In the genomic region with DNA sequence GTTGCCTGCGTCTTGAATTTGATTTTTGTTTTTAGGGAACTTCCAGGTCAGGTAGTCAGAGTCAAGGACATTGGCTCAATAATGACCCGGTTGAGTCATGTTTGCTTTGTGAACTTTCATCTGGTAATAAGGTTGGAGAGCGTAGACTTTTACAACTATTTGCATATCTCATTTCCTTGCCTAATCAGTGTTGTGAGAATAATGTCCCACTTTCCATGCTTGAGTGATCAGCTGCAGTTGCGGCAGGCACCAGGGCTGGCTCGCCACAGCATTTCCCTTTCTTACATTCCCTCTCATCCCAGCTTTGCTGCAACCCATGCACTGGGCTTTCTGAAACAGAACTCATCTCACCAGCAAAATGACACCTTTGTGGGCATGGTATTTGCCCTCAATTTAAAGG, we compare ENCODE assay signal across 22 mouse cellular contexts. TPM values are rescaled to one million over a fixed set of nuclear protein-coding genes. Genes with fewer than 3 reads are reported as not detected.
DNase-seq lines count a peak whose midpoint lies in the region; ATAC-seq and TF ChIP-seq lines count a peak whose summit lies in the region.
"Had no signal": no experiment of that assay in that cellular context is flagged by ENCODE, and none has a peak within 500 bp of the region (broad histone marks: within the 10 kb centered on the region; RNA-seq: fewer than 3 reads in every experiment).

No protein-coding gene starts in this region.

- no peaks in the 10 kb centered on the region for H3K9me3 ChIP-seq in hindbrain, postnatal 0 days (ENCODE audit: low read length)
- H3K9me3 ChIP-seq in hindbrain, embryonic 13.5 days = no peaks in the 10 kb centered on the region
- H3K9me3 ChIP-seq: forebrain, embryonic 12.5 days; heart, embryonic 15.5 days; midbrain, embryonic 10.5 days had no signal

- no peaks in the 10 kb centered on the region for H3K27me3 ChIP-seq in hindbrain, postnatal 0 days (ENCODE audit: insufficient read depth, low read length)
- no peaks in the 10 kb centered on the region for H3K27me3 ChIP-seq in hindbrain, embryonic 13.5 days
- H3K27me3 ChIP-seq: forebrain, embryonic 12.5 days had no signal

- H3K36me3 ChIP-seq in hindbrain, postnatal 0 days (ENCODE audit: insufficient read depth, low read length) = no peaks in the 10 kb centered on the region
- H3K36me3 ChIP-seq in hindbrain, embryonic 13.5 days = no peaks in the 10 kb centered on the region
- H3K36me3 ChIP-seq: forebrain, embryonic 12.5 days; heart, embryonic 15.5 days; midbrain, embryonic 10.5 days had no signal

- H3K9ac ChIP-seq in hindbrain, postnatal 0 days (replicated peaks; ENCODE audit: low read length) = no peak overlapping the region
- H3K9ac ChIP-seq in hindbrain, embryonic 13.5 days = no peak overlapping the region
- H3K9ac ChIP-seq: forebrain, embryonic 12.5 days; heart, embryonic 15.5 days had no signal

- no peak overlapping the region for H3K4me3 ChIP-seq in hindbrain, postnatal 0 days (ENCODE audit: low read length)
- H3K4me3 ChIP-seq in hindbrain, embryonic 13.5 days = no peak overlapping the region
- H3K4me3 ChIP-seq: forebrain, embryonic 12.5 days; heart, adult 2 months; heart, embryonic 15.5 days; midbrain, embryonic 10.5 days had no signal

- no peak for TF ChIP-seq CTCF in hindbrain, postnatal 0 days (IDR thresholded peaks at IDR 0.05; ENCODE audit: low read depth)

- no peak overlapping the region for H3K4me2 ChIP-seq in hindbrain, postnatal 0 days (ENCODE audit: low read depth, low read length)
- H3K4me2 ChIP-seq in hindbrain, embryonic 13.5 days = no peak overlapping the region
- H3K4me2 ChIP-seq: forebrain, embryonic 12.5 days; heart, embryonic 15.5 days had no signal

- intact Hi-C loops in heart, postnatal 10 days (cut with DNase I) = no loop called here

- DNase-seq in hindbrain, postnatal 0 days (ENCODE audit: low spot score) = peak; percentile 13
- DNase-seq in lung, postnatal 36 days = peak; percentile 8
- DNase-seq in lung, postnatal 25 days (ENCODE audit: low spot score) = no peak
- peak; percentile 50 for DNase-seq in large intestine, adult 2 months (ENCODE audit: low read depth, low spot score)
- no peak for DNase-seq in heart, postnatal 10 days
- no peak for DNase-seq in ovary, postnatal 14 days (ENCODE audit: low spot score)
- DNase-seq: adrenal gland, adult 2 months; cerebellum, adult 8-10 months; gastrocnemius, postnatal 10 days; heart, adult 2 months; left cerebral cortex, postnatal 4 days; liver; right cerebral cortex, adult 18-20 months; thymus, postnatal 14 days had no signal

- ATAC-seq in hindbrain, postnatal 0 days = no peak
- no peak for ATAC-seq in hindbrain, embryonic 13.5 days (ENCODE audit: low FRiP score)

- WGBS in hindbrain, postnatal 0 days = 53% methylated on average over 5 of the region's 5 CpGs
- WGBS in hindbrain, embryonic 13.5 days = 63% methylated on average over 5 of the region's 5 CpGs
- WGBS in large intestine, adult 2 months = 29% methylated on average over 5 of the region's 5 CpGs

- H3K4me1 ChIP-seq in hindbrain, postnatal 0 days (ENCODE audit: insufficient read depth, low read length) = no peaks in the 10 kb centered on the region
- H3K4me1 ChIP-seq in hindbrain, embryonic 13.5 days (replicated peaks) = peaks cover 4% of the 10 kb centered on the region; the same call in 1 of the 2 replicates
- H3K4me1 ChIP-seq: forebrain, embryonic 12.5 days; heart, embryonic 15.5 days; midbrain, embryonic 10.5 days had no signal

- H3K27ac ChIP-seq in hindbrain, postnatal 0 days = no peak overlapping the region
- H3K27ac ChIP-seq in hindbrain, embryonic 13.5 days = no peak overlapping the region
- H3K27ac ChIP-seq: forebrain, embryonic 12.5 days; heart, adult 2 months; heart, embryonic 15.5 days; macrophage; midbrain, embryonic 10.5 days had no signal

RNA-seq across cellular contexts. Expression of a gene that starts 59.0 kb away (rescaled TPM):
- 0.47 TPM in 1 of 2 replicates, not detected in the other for total RNA-seq in hindbrain, postnatal 0 days (2014; rRNA removed)
- 0.19 and 0.29 TPM in 2 replicates for polyA plus RNA-seq in hindbrain, postnatal 0 days (2015; fragmentation: Nextera tagmentation; extraction: Ambion mirVana)
- 0.21 TPM in 1 of 2 replicates, not detected in the other for polyA plus RNA-seq in hindbrain, embryonic 13.5 days (2015; fragmentation: Nextera tagmentation; extraction: Ambion mirVana)
- polyA plus RNA-seq in large intestine, adult 2 months (2012; rRNA removed) = 0.17 and 0.26 TPM in 2 replicates
- under 1 TPM in 1 of 2 experiments, not detected in 1; 0.10 TPM for total RNA-seq in heart, postnatal 10 days (2021)
- total RNA-seq: common myeloid progenitor, adult 5-6 weeks; heart, adult 2 months; hematopoietic stem cell, adult 5-6 weeks; left cerebral cortex, adult 18-20 months; left cerebral cortex, postnatal 4 days had no signal
- polyA plus RNA-seq: macrophage had no signal

Comparison
In these comparisons a context has a peak if more than half of its experiments do, and no peak if none do; other contexts are left out.
1. DNase-seq: peak in hindbrain, postnatal 0 days (single experiment), lung, postnatal 36 days (single experiment) and large intestine, adult 2 months (single experiment); none in lung, postnatal 25 days (single experiment), heart, postnatal 10 days (0 of 2) and ovary, postnatal 14 days (single experiment).